Mouse (Mus musculus): ENCODE data around the gene Pbx1.

Gene Pbx1

DNA sequence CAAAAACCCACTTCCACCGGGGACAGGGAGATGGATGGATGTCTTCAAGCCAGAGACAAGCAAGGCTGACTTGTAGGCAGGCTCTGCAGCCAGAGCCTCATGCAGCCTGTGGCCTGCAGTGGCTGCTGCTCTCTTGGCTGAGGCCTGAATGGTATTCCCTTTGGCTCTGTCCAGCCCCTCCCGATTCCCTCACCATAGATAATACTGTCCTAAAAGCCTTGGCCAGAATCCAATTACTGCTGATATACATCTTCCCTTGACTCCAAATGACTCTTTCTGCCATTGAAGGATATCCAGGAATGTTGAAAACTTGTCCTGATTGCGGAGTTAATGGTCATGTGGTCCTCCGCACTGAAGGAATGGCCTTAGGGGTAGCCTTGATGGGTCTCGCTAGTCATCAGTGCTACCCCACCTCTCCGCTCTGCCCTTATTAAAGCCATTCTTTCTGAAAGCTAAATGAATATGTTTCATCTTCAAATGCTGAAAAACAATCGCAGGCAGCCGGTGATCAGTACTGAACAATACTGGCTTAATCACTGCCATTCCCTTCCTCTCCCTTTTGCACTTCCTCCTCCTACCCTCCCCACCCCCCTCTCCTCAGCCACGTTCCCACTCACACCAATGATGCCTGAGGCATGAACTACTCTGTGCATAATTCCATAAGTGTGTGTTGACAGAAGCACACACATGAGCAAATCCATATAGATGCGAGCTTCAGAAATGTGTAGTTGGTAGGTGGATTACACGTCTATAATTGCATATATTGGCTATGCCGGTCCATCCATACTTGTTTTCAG lies 166.3 kb downstream of the Pbx1 start:
- peak; percentile 44 for DNase-seq

DNA sequence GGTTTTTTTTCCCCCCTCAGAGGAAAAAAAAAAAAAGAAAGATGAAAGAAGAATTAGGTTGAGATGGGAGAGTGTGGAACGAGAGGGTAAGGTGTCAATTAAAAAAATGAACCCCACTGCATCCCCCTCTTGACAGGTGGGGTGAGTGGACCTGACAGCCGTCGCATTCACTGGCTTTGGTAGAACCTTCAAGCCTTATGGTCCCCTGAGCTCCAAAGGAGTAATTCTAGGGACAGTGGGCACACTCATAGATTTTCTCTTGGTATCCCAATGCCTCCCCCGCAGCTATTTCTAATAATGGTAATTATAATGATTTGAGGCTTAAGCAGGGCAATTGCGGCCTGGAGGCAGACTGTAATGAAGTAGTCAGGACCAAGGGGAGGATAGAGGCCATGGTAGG lies 167.0 kb downstream of the Pbx1 start:
- no peak for DNase-seq

DNA sequence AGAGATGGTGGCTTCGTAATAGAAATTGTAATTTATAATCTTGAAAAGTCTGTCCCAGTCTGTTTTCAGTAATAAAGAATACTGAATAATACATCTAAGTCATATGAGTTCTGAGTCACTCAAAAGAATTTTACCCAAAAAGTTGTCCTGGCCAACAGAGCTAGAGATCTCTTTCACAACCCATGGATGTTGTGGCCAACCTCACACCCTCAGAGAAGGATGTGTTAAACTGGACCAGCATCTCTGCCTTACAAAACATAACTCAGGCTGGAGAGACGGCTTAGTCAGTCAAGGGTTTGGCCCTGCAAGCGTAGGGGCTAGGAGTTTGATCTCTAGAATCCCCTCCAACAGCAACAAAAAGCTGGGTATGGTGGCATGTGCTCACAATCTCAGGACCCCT lies 171.7 kb downstream of the Pbx1 start:
- DNase-seq: no peak

DNA sequence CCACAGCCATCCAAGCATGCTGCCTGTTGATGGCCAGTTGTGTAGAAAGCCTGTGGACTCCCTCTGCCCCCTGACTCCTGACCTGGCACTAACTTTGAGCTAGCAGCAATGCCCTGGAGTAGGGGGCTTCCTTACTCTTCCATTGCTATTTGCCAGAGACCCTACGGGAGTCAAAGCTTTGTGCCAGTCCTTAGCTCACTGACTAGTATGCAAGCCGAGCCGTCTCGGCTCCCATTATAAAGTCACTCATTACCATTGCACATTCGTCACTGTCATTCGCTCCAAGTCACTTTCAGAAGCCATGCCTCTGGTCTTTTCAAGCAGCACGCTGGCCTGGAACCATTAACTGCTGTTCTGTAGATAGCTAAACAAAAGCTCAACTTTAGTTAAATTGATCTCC lies 173.2 kb downstream of the Pbx1 start:
- DNase-seq: no peak

DNA sequence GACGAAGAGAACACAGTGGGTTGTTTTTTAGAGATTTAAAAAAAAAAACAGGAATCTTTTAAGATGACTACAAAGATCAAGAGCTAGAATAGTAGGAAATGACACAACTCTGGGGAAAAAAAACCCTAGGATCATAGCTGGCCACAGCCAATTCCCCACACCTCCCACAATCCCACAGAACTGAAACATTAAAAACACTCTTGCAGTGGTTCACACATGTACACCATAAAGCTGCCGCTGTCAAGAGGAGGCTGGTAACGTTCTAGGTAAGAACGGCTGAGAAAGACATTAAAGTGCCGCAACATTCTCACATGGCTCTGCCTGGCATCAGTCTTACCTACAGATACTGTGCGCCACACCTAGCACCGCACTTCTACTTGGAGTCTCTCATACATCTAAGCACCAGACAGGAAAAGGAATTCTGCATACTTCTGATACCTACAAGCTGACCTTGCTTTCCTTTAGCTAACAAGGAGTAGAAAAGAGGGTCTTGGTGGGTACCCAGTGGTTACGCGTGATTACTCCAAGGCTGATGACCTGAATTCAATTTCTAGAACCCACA lies 176.6 kb downstream of the Pbx1 start:
- DNase-seq: no peak

DNA sequence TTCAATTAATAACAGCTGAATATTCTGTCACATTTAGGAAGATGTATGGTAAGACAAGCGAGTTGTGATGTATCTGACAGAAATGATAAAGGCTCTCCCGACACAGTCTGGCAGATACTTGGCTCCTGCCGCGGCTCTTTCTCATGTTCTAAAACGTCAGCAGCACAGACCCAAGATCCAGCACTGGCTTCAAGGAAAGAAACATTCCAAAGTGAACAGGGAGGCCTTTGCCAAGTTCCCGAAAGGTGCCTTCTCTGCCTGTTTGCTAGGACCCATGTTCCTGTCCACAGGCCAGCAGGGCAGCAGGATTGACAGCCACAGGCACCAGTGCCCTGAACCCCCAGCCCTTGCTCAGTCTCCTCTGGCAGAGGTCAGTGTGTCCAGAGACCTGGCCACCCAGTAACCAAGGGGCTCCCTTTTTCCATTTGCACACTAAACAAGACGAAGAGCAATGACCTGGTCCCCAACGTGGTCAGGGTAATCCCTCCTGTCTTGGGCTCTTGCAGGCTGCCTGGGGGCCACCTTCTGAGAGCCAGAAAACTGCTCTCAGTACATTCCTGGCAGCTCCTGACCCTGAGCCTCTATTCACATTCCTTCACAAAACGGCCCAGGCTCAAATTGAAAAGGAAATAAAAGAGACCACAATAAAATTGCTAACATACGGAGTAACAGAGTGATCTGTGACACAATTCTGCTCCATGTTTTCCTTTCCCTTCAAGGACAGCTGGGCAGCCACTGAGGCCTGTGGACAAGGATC lies 184.9 kb downstream of the Pbx1 start:
- DNase-seq: peak; percentile 51

DNA sequence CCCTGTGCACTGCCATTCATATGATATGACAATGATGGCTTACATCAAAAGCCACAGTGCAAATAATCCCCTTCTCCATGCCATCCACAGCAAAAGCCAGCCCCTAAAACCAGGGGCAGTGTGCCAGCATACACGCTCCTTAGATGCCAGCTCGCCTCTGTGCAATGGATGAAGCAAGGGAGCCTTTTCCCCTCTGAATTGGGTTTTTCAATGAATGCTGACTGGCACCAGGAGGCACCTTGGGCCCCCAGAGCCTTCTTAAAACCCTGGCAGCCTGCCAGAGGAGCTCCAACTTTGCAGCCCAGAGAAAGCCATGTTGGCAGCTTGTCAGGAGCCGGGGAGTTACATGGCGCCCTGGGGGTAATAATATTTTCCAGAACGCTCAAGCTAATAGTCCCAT lies 186.5 kb downstream of the Pbx1 start:
- DNase-seq: peak; percentile 71

DNA sequence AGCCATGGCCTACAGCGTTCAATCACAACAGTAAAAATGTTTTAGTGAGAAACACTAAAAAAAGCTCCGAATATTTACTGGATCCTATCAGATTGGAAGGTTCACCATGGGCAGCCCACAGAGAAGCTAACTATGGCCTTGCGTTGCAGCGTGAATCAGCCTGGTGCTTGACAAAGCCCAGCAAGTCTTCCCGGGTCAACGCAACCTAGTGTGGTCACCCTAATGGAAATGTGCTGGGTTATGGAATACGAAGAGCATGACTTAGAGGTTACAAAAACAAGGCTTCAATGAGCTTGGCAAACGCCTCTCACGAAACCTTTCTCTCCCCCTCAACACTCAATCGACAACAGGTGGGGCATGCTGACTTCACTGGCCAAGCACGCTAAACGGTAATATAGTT lies 188.3 kb downstream of the Pbx1 start:
- no peak for DNase-seq

DNA sequence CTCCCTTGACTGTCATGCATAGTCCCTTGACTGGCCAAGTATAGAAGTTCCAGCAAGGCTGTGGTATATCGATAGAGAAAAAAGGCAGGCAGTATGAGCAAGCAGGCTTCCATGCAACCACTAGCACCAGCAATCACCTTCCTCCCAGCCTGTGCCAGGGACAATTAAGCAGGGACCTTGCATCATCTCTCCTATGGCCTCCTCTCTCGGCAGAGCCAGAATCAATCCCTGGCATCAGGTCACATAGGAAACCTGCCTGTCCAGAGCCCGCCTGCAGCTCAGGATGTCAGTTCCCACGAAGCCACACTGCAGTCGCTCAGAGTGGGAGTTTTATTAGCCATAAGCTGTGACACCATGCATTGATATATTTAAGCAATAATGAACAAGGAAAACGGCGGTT lies 189.0 kb downstream of the Pbx1 start:
- DNase-seq: no peak

DNA sequence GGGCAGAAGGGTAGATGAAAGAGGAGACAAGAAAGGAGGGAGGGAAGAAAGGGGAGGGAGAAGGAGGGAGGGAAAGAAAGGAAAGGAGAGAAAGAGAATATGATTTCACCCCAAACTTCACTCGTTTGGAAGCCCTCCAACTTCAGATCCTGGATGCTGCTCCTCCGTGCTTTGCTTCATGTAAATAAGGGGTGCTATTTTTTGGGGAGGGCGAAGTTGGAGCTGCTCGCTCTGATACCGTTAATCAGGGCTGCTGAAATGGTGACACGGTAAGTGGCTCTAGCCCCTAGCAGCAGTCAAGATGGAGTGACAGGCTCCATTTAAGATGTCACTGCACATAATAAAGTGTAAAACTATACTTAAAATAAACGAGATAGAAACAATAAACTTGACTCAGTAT lies 190.8 kb downstream of the Pbx1 start:
- no peak for DNase-seq

DNA sequence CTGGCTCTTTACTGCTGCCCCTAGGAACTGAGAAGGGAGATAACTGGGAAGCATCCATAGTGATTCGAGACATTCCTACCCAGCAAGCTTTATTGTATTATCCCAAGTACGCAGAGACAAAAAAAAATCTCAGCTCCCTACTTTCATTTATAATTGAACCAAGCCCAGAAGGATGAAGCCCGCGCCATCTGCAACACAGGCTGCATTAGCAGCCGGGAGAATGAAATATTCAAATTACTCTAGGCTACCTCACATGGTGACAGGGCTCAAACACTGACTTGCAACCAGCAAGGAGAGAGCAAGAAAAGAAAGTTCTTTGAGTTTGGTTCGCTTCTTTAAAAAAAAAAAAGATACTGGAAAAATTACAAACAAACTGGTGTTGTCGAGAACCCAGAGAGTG lies 191.2 kb downstream of the Pbx1 start:
- DNase-seq: no peak

DNA sequence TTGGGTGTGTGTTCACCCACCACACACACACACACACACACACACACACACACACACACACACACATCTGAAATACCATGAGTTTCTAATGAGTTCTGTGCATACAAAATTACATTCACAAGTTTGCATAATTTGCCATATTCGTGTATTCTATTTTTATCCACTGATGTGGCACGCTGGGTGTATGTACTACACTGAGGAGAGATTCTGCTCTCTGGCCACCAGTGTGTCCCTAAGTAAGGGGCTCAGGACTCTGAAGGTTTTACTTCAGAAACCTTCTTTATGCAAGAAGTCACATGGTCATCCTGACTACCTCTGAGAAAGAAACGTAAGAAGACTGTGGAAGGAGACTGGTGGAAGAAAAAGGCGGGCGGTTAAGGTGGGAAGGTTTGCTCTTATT lies 191.7 kb downstream of the Pbx1 start:
- no peak for DNase-seq

DNA sequence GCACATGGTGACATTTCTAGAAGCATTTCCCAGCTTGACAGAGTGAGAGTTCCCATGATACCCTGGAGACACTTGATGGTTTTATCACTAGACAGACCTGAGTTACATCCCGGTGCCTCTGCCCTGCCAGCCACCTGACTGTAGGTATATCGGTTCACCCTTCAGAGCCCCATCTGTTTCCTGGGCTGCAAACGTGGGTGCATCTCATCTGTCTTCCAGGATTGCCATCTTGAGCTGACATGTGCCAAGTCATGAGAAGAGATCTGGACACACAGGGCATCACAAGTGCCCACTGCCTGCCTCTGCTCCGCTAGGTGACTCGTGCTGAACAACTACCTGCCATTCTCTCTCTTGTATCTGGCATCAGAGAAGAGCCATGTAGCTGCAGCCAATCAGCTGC lies 196.0 kb downstream of the Pbx1 start:
- no peak for DNase-seq

DNA sequence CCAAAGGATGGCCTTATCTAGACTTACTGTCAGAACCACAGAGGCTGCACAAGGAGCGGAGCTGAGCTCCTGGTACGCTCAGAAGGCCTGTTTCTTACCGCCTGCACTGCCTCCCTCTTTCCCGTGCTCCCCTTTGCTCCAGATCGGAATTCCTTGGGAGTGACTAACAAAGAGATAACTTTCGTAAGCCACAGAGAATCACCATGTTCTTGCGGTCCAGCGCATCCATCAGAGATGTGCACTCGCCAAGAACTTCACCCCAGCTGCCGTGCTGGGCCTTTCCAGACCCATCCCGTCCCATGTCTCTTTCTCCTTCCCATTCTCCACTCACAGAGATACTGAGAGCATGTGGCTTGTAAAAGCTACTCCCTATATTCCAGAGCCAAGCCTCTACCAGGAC lies 197.7 kb downstream of the Pbx1 start:
- no peak for DNase-seq

DNA sequence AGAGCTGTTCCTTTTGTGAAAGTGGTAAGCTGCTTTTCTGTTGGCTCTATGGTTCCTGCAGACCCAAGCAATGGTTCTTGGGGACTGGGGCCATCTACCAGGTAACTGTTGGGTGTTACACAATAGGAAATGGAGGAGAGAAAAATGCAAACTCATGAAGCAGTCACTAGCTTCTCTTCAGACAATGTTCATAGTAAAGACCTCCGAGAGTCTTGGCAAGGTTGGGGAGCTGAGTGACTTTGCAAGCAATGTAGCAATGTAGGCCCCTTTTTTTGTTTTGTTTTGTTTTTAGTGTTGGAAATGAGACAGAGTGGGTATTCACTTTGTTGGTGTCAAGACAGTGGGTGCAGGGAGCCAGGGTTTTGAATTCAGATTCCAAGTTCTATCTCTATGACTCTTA lies 198.9 kb downstream of the Pbx1 start:
- DNase-seq: no peak

DNA sequence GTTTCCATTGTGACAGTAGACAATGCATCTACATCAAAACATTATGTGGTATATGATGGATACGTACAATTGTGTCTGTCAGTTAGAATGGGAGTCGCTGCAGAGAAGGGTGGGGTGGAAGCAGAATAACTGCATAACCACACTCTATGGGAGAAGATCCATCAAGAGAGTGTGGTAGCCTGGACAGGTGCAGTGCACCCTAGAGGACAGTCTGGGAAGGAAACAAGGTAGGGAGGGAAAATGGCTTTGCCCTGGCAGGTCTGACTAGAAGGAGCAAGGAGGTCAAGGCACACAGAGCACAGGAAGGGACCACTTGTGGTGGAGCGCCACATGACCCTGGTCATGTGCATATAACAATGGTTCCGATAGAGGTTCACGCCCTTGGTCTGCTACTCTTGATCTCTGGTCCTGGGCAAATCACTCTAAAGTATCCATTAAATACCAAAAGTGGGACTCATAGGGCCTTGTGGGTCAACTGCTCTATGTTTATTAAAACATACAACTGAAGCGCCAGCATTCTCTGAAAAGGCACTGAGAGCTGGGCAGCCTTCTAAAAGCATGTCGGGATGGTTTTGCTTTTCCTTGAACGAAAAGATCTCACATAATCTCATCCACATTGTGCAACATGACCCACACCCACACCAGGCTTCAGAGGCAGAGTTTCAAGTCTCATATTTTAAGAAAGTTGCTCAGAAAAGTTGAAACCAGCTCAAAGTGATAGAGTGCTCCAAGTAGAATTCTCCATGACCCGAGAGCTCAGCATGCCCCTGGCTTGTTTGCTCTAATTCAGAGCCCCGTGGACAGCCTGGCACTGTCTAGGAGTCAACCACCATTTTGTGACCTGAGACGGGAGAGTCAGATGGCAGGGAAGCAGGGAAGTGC lies 200.3 kb downstream of the Pbx1 start:
- DNase-seq: no peak

DNA sequence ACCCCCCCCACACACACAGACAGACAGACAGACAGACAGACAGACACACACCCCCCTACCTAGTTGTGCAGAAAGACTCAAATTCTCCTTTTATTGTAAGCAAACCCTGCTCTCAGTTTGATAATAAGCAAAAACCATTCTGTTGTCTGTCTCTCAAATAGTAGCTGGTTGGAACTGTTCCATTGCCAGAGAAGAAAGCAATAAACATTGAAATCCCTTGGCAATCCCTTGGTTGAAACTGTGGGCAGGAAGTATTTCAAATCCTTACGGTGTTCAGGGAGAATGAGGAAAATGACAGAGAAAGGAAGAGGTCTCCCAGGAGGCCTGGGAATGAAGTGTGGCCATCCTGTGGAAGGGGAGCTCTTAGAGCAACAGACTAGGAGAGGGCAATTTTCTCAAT lies 201.2 kb downstream of the Pbx1 start:
- no peak for DNase-seq

DNA sequence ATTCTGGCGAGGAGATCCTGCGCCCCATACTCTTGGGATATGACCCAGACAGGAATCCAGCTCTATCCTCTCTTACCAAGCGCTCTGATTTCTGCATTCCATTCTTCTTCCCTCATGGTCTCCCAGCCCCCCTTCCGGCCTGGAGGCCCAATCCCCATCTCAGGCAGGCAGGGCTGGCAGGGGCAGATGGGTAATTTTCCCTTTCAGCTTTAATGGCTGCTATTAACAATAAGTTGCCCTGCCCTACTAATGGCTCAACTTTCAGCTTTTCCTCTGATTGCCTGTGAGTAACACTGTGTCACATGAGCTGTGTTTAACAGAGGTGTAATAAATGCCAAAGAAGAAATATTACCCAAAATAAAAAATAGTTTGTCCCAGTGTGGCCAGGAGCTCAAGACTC lies 201.9 kb downstream of the Pbx1 start:
- DNase-seq: peak; percentile 45

DNA sequence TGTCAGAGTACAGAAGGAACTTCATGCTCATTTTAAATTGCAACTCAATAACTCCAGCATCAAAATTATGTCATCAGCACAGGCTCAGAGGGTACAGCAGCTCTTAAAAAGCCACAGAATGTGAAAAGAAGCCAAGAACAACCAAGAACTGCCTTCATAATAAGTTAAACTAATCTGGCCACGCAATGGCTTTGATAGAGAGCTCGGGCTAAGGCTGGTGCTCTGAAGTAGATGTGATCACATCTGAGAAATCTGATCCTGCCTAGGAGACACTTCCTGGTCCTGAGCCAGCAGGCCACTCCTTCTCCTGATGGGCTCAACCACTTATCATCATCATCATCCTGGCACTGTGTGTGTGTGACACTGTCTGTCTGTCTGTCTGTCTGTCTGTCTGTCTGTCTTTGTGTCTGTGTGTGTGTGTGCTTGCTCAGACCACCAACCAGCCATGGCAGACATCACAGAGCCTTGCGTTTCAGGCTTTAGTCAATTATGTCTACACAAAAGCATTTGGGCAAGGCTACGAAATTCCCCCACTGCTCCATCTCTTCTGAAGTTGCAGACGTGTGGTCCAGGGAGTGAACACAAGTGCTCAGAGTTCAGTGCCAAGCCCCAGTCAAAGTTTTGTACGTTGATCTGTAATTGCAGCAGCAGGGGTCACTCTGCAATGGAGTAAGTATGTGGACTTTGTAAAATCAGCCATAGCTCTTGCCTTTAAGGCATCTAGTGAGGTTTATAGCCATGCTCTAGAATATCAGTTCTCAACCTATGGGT lies 203.1 kb downstream of the Pbx1 start:
- DNase-seq: no peak

DNA sequence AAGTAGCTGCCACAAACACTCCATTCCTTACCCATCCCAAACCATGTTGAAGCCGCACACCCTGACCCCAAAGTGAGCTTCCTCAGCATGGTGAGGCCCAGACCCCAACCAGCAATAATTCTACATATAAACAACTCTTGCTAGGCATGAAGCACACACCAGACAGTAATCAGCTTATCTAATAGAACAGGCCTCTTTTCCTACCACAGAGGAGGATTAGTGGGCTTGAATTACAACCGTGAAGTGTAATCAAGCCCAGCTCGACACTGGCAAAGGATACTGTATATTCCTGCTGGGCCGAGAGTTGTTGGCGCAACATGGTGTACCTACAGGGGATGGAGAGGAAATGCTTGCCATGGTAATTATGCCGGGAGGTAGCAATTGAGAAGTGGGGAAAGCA lies 205.9 kb downstream of the Pbx1 start:
- no peak for DNase-seq

DNA sequence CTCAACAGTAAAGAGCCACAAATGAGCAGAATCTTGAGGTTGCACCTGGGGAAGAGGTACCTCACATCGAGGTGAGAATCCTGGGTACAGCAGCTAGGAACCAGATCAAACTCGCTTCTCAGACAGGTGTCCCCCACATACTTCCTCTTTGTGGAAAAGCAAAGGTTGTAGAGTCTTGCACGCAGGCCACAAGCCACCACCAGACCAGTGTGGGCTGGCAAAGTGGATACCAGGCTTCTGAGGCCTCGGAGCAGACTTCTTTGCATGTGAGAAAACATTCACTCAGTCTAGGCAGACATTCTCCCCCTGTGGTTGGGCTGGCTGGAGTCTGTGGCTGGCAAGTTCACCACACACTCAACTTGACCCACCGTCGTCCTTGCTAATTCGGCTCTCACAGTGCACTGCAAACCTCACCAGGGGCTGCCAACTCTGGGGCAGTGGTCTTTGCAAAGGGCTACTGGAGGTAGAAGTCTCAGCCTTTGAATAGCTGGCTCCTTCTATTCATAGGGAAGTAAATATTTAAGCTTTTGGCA lies 206.4 kb downstream of the Pbx1 start:
- DNase-seq: no peak

DNA sequence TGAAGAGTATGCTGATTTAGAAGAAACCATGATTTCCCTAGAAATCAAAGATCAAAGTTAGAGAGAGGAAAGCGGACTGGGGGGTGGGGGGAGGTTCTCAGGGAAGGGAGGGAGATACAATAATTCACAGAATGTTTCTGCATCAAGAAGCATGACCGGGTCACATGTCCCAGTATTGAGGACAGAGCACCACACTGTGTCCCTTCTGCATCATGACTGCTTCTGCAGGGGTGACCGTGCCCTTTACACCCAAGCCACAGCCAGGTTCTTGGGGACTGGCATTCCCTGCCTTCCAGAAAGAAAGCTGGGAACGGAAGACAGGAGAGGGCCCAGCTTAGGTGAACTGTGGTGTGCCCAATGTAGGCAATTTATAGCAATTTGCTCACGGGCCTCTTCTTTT lies 207.9 kb downstream of the Pbx1 start:
- DNase-seq: no peak
